Mouse (Mus musculus) embryonic facial prominence, embryonic 13.5 days (tissue): Measurements from ENCODE around the gene Hsd17b13. TPM values are rescaled to one million over a fixed set of nuclear protein-coding genes. Genes with fewer than 3 reads are reported as not detected.
"Not testable (repeated sequence)": the region's sequence is repeated elsewhere in the genome, so short reads cannot be mapped to it uniquely, and the experiment has no call there.

Source experiments
- ATAC-seq: fragments of 200-750 bp; cut with Nextera tagmentation; 2 replicates; pipeline ENCODE4 v1.8.0; 2017; ENCODE audit warnings: low read depth; ENCODE audit not compliant: insufficient number of reproducible peaks, insufficient read depth, low FRiP score, low TSS enrichment
- H3K27ac ChIP-seq: fragments of 300-500 bp; sonication (generic); 2 replicates; pipeline ENCODE4 v1.5.1; 2015; ENCODE audit warnings: moderate library complexity, mild to moderate bottlenecking, inconsistent platforms
- H3K27me3 ChIP-seq: fragments of 300-500 bp; sonication (generic); 2 replicates; pipeline ENCODE4 v1.6.1; 2015; ENCODE audit warnings: mild to moderate bottlenecking, inconsistent platforms
- H3K36me3 ChIP-seq: fragments of 300-500 bp; sonication (generic); 2 replicates; pipeline ENCODE4 v1.6.1; 2015; ENCODE audit warnings: mild to moderate bottlenecking, inconsistent platforms
- H3K4me1 ChIP-seq: fragments of 300-500 bp; sonication (generic); 2 replicates; pipeline ENCODE4 v1.6.1; 2015; ENCODE audit warnings: inconsistent platforms
- H3K4me2 ChIP-seq: fragments of 300-500 bp; sonication (generic); 2 replicates; pipeline ENCODE4 v1.6.1; 2015; ENCODE audit warnings: moderate library complexity, mild to moderate bottlenecking, inconsistent platforms
- H3K4me3 ChIP-seq: fragments of 300-500 bp; sonication (generic); 2 replicates; pipeline ENCODE4 v1.5.1; 2015; ENCODE audit warnings: mild to moderate bottlenecking, inconsistent platforms
- H3K9ac ChIP-seq: fragments of 300-500 bp; sonication (generic); 2 replicates; pipeline ENCODE4 v1.6.1; 2015; ENCODE audit warnings: mild to moderate bottlenecking, inconsistent platforms
- H3K9me3 ChIP-seq: fragments of 300-500 bp; sonication (generic); 2 replicates; pipeline ENCODE4 v1.6.1; 2016; ENCODE audit warnings: inconsistent platforms
- WGBS: fragments of 180-500 bp; shearing (Covaris S2); methylation state at CpG from one replicate; pipeline ENCODE4 v1.1.7; 2015; ENCODE audit warnings: mixed read lengths; 5-methylcytosine and 5-hydroxymethylcytosine counted together
- polyA plus RNA-seq: library from polyadenylated mRNA; unstranded; fragments of >200 nt; fragmentation: Nextera tagmentation; extraction: Ambion mirVana; gene quantifications from 2 replicates; pipeline ENCODE4 v1.2.1, GENCODE M21; 2015

The Hsd17b13 gene
- polyA plus RNA-seq, 1 experiment from 2014 or later = not detected

DNA sequence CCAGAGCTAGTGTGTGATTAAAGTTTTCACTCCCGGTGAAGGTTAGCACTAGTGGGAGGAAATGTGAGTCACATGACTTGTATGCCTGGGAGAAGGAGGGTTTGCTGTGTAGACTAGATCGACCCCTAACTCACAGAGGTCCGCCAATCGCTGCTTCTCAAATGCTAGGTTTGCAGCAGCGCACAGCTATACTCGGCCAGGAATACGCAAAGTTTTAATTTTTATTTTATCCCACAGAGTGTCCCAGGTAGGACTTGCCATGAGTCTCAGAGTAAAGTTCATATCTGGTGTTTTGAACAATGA lies 37.9 kb downstream of the Hsd17b13 start:
- no peaks in the 10 kb centered on the region for H3K27me3 ChIP-seq
- H3K36me3 ChIP-seq = no peaks in the 10 kb centered on the region
- no peaks in the 10 kb centered on the region for H3K9me3 ChIP-seq
- no peak overlapping the region for H3K9ac ChIP-seq
- no peak overlapping the region for H3K27ac ChIP-seq
- no peak overlapping the region for H3K4me3 ChIP-seq
- H3K4me1 ChIP-seq = 0 out of 2 replicates have a peak, but pooled peaks cover 7% of the 10 kb centered on the region
- no peak for ATAC-seq
- H3K4me2 ChIP-seq = no peak overlapping the region
- 78% methylated on average over 7 of the region's 7 CpGs for WGBS

DNA sequence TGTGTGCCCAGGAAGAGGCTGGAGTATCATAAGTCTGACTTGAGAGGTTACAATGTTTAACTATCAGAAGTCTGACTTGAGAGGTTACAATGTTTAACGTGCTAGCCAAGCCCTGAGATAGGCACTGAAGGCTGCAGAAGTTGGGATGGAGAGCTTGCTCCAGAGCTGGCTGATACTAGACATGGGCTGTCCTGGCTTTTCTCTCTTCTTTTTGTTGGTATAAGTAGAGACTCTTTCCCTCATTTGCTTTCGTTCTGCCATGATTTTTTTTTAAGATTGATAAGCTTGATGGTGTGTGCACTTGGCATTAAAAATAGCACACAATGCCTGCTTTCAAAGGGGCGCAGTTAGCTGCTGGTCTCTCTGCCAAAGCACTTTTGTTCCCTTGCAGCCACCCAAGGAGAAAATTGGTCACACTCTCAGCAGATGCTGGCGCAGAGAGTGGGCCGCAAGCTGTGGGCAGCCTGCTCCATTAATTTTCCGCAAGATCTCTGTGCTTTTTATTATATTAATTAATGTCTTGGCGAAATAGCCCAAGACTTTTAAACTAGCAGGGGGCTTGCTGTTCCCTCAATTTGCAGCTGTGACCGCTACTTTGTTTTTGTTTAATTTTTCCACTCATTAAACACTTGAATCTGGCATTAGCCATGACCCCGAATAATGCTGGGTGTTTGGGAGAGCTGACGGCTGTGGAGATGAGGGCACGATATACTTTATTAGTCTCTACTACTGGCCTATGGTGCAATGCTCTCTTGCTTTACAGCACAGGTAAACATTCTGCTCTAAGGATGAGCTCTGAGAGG lies 38.5 kb downstream of the Hsd17b13 start:
- no peaks in the 10 kb centered on the region for H3K9me3 ChIP-seq
- no peaks in the 10 kb centered on the region for H3K36me3 ChIP-seq
- no peak for ATAC-seq
- H3K27ac ChIP-seq = no peak overlapping the region
- WGBS = 42% methylated on average over 11 of the region's 11 CpGs
- no peaks in the 10 kb centered on the region for H3K27me3 ChIP-seq
- H3K4me1 ChIP-seq = 0 out of 2 replicates have a peak, but pooled peaks cover 7% of the 10 kb centered on the region
- H3K4me2 ChIP-seq = no peak overlapping the region
- H3K9ac ChIP-seq = no peak overlapping the region
- H3K4me3 ChIP-seq = no peak overlapping the region

DNA sequence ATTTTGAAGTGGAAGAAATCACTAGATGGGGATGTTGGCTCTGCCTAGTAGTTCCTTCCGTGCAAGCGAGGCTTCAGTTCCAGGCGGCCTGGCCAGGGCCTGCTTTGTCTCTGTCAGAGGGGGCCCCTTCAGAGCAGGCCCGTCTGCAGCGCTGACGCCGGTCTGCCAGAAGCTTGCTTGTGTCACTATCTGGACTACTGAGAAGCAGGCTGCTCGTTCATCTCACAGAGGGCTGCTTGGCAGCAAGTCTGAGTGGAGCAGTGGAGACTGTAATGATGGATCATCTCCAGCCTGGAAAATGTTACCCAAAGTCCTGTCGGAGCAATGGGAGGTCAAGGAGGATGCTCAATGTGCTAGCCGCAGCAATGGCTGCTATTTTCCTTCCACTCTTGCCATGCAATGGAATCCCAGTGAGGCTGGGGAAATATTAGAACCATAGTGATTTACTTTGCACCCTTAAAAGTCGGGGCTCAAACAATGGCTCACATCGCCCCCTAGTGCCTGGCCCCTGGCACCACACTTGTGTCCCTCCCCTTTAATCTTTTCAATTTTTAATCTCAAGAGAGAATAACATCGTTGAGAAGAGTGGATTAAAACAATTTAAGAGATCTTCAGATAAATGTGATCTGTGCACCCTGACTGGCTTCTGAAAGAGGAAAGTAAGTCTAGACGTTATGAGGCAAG lies 40.2 kb downstream of the Hsd17b13 start:
- Histone ChIP-seq H3K4me1 (0 out of 2 replicates have a peak, but pooled peaks cover 7% of the 10 kb centered on the region), H3K27ac (no peak overlapping the region), H3K9ac (no peak overlapping the region), H3K27me3 (no peaks in the 10 kb centered on the region), H3K9me3 (no peaks in the 10 kb centered on the region), H3K4me3 (no peak overlapping the region), H3K36me3 (no peaks in the 10 kb centered on the region), H3K4me2 (no peak overlapping the region)
- ATAC-seq = no peak
- 64% methylated on average over 14 of the region's 14 CpGs for WGBS

- not testable (repeated sequence) for H3K9me3 ChIP-seq, H3K36me3 ChIP-seq, ATAC-seq, H3K4me3 ChIP-seq, H3K9ac ChIP-seq, H3K27me3 ChIP-seq, H3K27ac ChIP-seq, H3K4me1 ChIP-seq, H3K4me2 ChIP-seq
Measured at GRCm38 (mm10) chr5:103931924-103932323, 45.3 kb downstream of the Hsd17b13 start.

- Histone ChIP-seq H3K27ac (no peak overlapping the region), H3K27me3 (no peaks in the 10 kb centered on the region), H3K36me3 (no peaks in the 10 kb centered on the region), H3K4me2 (no peak overlapping the region), H3K4me1 (no peaks in the 10 kb centered on the region; the same call in 1 of the 2 replicates), H3K9me3 (no peaks in the 10 kb centered on the region), H3K4me3 (no peak overlapping the region), H3K9ac (no peak overlapping the region)
- 67% methylated on average over 5 of the region's 5 CpGs for WGBS
- no peak for ATAC-seq
Measured at GRCm38 (mm10) chr5:103930511-103930910, 46.7 kb downstream of the Hsd17b13 start.

DNA sequence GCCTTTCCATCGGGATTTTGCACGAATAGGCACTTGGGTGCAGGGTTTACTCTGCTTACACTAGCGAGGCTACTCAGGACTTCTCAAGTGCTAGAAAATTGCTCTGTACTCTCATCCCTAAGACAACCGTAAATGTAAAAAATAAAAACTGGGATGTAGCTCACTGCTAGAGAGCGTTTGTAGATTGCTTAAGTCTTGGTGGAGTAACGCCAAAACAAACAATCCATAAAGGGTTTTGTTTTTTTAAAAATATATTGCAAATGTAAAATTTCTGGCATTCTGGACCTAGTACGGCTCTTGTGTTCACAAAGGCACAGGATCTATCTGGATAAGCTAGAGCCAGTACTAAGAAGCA lies 49.0 kb downstream of the Hsd17b13 start:
- 0 out of 2 replicates have a peak overlapping the region, but pooled peaks have one; percentile 57 for H3K4me2 ChIP-seq
- no peak overlapping the region for H3K4me3 ChIP-seq
- ATAC-seq = no peak
- WGBS = 81% methylated on average over 7 of the region's 7 CpGs
- H3K4me1 ChIP-seq = no peaks in the 10 kb centered on the region; the same call in 1 of the 2 replicates
- no peak overlapping the region for H3K9ac ChIP-seq
- no peak overlapping the region for H3K27ac ChIP-seq
- no peaks in the 10 kb centered on the region for H3K36me3 ChIP-seq
- H3K9me3 ChIP-seq = no peaks in the 10 kb centered on the region
- no peaks in the 10 kb centered on the region for H3K27me3 ChIP-seq

GRCm38 (mm10) chr5:103927429-103928195 lies 49.6 kb downstream of the Hsd17b13 start:
- Histone ChIP-seq H3K4me2 (peak overlapping the region; percentile 57), H3K4me1 (no peaks in the 10 kb centered on the region; the same call in 1 of the 2 replicates), H3K27ac (no peak overlapping the region), H3K36me3 (no peaks in the 10 kb centered on the region), H3K4me3 (peak overlapping the region; percentile 29), H3K9ac (peak overlapping the region; percentile 61; the same call in 1 of the 2 replicates), H3K9me3 (no peaks in the 10 kb centered on the region), H3K27me3 (no peaks in the 10 kb centered on the region)
- ATAC-seq = no peak
- WGBS = 24% methylated on average over 27 of the region's 27 CpGs

- Histone ChIP-seq H3K27me3 (no peaks in the 10 kb centered on the region), H3K4me1 (no peaks in the 10 kb centered on the region; the same call in 1 of the 2 replicates), H3K36me3 (no peaks in the 10 kb centered on the region), H3K27ac (no peak overlapping the region), H3K9me3 (no peaks in the 10 kb centered on the region), H3K4me3 (no peak overlapping the region), H3K9ac (no peak overlapping the region), H3K4me2 (no peak overlapping the region)
- WGBS = 64% methylated on average over 12 of the region's 12 CpGs
- ATAC-seq = no peak
Measured at GRCm38 (mm10) chr5:103926398-103926797, 50.8 kb downstream of the Hsd17b13 start.

- ATAC-seq = no peak
- no peak overlapping the region for H3K4me2 ChIP-seq
- H3K27me3 ChIP-seq = no peaks in the 10 kb centered on the region
- H3K27ac ChIP-seq = no peak overlapping the region
- H3K4me3 ChIP-seq = no peak overlapping the region
- H3K4me1 ChIP-seq = no peaks in the 10 kb centered on the region; the same call in 1 of the 2 replicates
- H3K9ac ChIP-seq = no peak overlapping the region
- 85% methylated on average over 2 of the region's 2 CpGs for WGBS
- H3K9me3 ChIP-seq = no peaks in the 10 kb centered on the region
- H3K36me3 ChIP-seq = no peaks in the 10 kb centered on the region
Measured at GRCm38 (mm10) chr5:103923755-103924154, 53.5 kb downstream of the Hsd17b13 start.

GRCm38 (mm10) chr5:103923101-103923500 lies 54.1 kb downstream of the Hsd17b13 start:
- H3K36me3 ChIP-seq = no peaks in the 10 kb centered on the region
- 78% methylated on average over 6 of the region's 6 CpGs for WGBS
- no peak overlapping the region for H3K9ac ChIP-seq

GRCm38 (mm10) chr5:103922436-103922835 lies 54.8 kb downstream of the Hsd17b13 start:
- Histone ChIP-seq H3K4me1 (no peaks in the 10 kb centered on the region), H3K27ac (no peak overlapping the region), H3K9me3 (no peaks in the 10 kb centered on the region), H3K9ac (no peak overlapping the region), H3K36me3 (no peaks in the 10 kb centered on the region), H3K4me2 (no peak overlapping the region), H3K4me3 (no peak overlapping the region), H3K27me3 (no peaks in the 10 kb centered on the region)
- no peak for ATAC-seq
- 72% methylated on average over 5 of the region's 5 CpGs for WGBS

More at GRCm38 (mm10) chr5:103923101-103923500, 54.1 kb downstream of the Hsd17b13 start:
- H3K4me2 ChIP-seq = no peak overlapping the region
- no peak overlapping the region for H3K27ac ChIP-seq
- no peaks in the 10 kb centered on the region for H3K27me3 ChIP-seq
- no peaks in the 10 kb centered on the region; the same call in 1 of the 2 replicates for H3K4me1 ChIP-seq
- no peak for ATAC-seq
- H3K9me3 ChIP-seq = no peaks in the 10 kb centered on the region
- H3K4me3 ChIP-seq = no peak overlapping the region
